Mouse (Mus musculus) spleen, postnatal 36 days (tissue): Measurements from ENCODE around the gene Tollip.
A peak's percentile ranks its signal among the peaks of the same experiment; 100 is the strongest.

ENCODE experiments used
- DNase-seq, 2 experiments: peaks; one replicate each; pipeline ENCODE4 v3.0.0; 2022; ENCODE audit warnings: low spot score in 2 of 2, mixed read lengths in 1 of 2

Tollip gene

GRCm38 (mm10) chr7:141918407-141918806 is at the start of gene Tollip:
Tollip (minus strand) TSS chr7:141918507.
- no peak for DNase-seq

GRCm38 (mm10) chr7:141966281-141966680 is 48.0 kb upstream of the Tollip start:
- no peak for DNase-seq

- no peak for DNase-seq
These were observed 44.2 kb upstream of the Tollip start for GRCm38 (mm10) chr7:141962521-141962920.

- DNase-seq, result no peak
These were observed 43.2 kb upstream of the Tollip start for GRCm38 (mm10) chr7:141961491-141961890.

DNA sequence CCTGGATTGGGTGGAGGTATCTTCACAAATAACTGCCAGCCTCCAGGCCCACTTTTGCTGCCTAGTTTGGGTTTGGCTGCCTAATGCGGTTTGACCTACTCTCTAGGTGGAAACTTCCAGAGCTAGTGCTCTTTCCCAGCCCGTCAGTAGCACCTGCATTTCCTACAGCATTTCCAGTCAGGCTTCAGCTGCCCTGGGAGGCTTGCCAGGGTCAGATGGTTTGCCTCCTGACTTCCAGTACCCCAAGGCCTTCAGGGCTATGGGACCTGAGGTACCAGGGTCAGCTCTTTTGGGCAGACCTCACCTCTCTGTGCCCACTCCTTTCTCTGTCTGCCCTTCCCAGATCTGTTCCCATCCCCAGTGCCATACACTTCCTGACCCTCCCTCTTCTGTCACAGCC is 42.6 kb upstream of the Tollip start:
- no peak for DNase-seq

DNA sequence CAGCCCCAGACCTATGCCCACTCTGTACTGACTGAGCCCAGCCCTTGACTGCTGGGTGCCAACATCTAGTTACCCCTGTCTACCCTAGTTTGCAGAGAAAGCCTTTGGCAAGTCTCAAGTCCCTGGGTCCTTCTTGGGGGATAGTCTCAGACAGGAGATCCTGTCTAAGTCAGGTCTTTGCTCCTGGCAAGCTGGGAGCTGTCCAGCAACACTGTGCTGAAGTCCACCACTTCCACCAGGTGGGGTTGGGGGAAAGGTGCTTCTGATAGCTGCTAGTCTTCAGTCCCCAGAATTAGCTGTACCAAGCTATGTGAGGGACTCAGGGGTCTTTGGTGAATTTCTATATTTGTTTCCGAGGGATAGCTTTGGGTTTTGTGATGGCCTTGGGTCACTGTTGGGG is 40.8 kb upstream of the Tollip start:
- no peak for DNase-seq

DNA sequence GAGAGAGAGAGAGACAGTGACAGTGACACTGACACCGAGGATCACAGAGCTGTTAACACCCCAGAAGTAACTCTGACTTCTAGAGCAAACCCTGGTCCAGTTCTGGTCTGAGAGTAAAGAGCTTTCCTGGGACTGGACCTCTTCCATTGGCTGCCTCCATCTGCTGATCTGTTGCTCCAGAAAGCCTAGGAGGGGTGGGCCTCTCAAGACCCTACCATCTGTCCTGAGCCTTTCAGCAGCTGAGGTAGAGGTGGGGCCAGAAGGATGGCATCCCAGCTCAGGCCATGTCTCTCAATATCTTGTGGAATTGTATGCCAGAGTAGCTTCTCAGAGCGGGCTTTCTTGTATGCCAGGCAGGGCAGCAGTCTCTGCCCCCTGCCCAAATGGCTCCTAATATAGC is 39.9 kb upstream of the Tollip start:
- no peak for DNase-seq

DNA sequence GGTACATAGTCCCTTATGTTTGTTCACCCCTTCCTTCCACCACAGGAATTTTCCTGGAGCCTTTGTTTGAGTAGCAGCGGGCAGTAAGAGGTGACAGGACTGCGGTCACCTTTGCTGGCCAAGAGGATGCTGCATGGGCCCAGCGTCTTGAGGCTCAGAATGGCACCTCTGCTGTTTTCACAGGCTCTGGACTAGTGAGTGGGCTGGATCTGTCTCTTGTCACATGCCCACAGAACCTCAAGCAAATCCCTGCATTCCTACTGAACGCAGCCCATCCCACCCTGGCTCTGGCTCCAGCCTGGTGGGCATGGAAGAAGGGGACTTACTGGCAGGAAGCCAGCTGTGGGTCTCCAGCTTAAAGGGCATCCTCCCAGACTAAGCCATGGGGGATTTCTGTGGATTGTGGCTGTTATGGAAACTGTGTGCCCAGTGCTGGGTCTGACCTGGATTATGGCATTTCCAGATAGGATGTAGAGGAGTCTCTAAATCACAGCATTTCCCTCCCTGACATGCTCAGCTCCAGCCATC is 39.3 kb upstream of the Tollip start:
- no peak for DNase-seq

DNA sequence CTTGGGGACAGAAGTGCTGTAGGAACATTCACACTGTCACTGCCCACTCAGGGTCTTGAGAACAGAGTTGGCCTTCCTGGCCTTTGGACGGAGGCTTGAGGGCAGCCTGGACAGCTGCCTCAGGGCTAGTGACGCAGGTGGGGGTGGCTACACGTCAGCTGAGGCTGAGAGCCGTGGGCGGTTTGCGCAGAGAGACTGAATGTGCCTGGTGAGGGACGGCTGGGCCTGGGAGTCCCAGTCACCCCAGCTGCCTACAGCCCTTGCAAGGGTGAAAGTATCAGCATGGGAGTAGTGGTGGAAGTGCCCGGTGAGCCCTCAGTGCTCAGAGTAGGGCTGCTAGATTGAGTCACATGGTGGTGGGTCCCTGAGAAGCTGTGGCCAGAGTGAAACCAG is 37.9 kb upstream of the Tollip start:
- no peak for DNase-seq

- no peak for DNase-seq
These were observed 37.4 kb upstream of the Tollip start for GRCm38 (mm10) chr7:141955565-141956173.

GRCm38 (mm10) chr7:141953616-141954015 is 35.3 kb upstream of the Tollip start:
- DNase-seq, result no peak

DNA sequence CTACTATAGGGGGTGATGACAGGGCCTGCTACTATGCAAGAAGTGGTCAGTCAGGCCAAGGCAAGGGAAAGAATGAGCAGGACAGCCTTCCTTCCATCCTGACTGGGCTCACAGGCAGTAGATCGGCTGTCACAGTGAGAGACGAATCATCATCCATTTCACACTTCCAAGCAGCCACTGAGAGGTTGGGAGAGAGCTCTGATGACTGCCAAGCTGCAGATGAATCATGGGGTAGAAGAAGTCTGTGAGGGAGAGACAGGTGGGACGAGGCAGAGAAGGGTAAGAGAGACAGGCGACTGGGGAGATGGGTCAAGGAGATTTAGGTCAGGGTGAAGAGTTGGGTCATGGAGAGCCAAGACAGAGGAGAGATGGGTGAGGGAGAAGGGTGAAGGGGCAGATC is 34.6 kb upstream of the Tollip start:
- no peak for DNase-seq

GRCm38 (mm10) chr7:141951821-141952220 is 33.5 kb upstream of the Tollip start:
- DNase-seq, result no peak

- no peak for DNase-seq
These were observed 32.1 kb upstream of the Tollip start for GRCm38 (mm10) chr7:141950104-141951013.

GRCm38 (mm10) chr7:141949799-141950103 is 31.4 kb upstream of the Tollip start:
- DNase-seq, result no peak

- DNase-seq, result peak; percentile 73 to 80
These were observed 30.8 kb upstream of the Tollip start, which contains the start of gene Brsk2 for GRCm38 (mm10) chr7:141948906-141949798. Brsk2 (plus strand) TSS chr7:141949751.

DNA sequence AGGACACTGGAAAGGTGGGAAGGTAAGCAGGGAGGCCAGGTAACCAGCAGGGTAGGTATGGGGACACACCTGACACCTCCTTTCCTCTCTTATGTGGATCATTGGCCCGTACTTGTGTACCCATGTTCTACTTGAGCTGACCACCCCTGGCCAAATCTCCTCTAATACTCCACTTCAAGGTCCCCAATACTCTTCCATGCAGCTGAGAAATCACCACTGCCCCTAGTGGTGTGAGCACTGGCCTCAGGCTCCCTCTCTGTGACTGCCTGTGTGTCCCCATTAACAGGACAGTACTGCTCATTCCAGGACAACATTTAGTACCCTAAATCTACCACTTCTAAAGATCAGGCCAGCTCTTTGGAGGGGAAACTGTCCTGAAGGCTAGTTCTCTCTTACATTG is 29.7 kb upstream of the Tollip start:
- no peak for DNase-seq

- DNase-seq, result no peak
These were observed 29.2 kb upstream of the Tollip start for GRCm38 (mm10) chr7:141947512-141947911.

GRCm38 (mm10) chr7:141945927-141946326 is 27.6 kb upstream of the Tollip start:
- no peak for DNase-seq

- no peak for DNase-seq
These were observed 25.1 kb upstream of the Tollip start for GRCm38 (mm10) chr7:141943444-141943843.

DNA sequence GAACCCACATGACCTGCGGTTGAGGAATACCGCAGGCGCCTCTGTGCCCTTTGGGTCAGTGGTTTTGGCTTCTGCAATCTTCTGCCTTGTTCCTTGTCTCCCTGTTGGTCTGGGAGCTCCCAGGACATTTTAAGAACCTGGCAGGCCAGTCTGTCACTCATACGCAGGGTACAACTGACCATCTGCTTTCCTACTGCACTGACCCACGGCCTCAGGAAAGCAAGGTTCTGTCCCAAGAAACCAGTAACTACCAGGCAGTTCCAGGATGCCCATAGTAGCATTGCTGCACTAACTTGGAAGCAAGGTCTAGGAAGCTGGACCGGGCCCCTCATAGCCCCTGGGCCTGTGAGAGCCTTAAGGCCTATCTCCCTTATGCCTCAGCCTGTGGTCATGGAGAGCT is 16.6 kb upstream of the Tollip start:
- no peak for DNase-seq
